Mouse (Mus musculus): ENCODE data around the gene Gprin3.
"Not testable (repeated sequence)": the region's sequence is repeated elsewhere in the genome, so short reads cannot be mapped to it uniquely, and the experiment has no call there.

The Gprin3 gene

DNA sequence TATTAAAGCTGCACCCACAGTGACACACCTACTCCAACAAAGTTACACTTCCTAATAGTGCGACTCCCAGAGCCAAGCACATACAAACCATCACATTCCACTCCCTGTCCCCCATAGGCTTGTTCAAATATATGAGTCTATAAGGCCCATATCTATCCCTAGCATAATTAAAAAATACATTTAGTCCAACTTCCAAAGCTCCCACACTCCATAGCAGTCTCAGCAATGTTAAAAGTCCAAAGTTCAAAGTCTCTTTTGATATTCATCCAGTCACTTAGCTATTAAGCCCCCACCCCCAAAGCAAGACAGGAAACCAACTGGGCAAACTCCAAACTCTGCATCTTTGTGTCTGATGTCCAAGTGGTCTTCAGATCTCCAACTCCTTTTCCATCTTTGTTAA lies 84.9 kb downstream of the Gprin3 start:
- DNase-seq = no peak

DNA sequence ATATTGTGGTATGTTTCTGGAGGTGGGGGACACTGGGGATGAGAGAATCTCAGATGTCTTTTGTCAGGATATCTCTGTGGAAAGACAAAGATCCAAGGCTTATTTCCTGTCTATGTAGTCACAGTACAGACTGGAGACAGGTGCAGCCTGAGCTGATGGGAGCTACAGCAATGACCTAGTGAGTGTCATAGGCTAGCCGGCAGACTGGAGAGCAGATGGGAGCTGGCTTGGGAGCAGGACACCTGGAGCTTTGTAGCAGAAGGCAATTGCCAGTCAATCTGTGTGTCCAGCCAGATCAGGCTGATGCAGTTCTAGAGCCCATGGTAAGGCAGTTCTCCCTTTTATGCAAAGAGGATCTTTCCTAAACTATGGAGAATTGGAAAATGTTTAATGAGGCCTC lies 97.8 kb downstream of the Gprin3 start:
- DNase-seq = no peak

DNA sequence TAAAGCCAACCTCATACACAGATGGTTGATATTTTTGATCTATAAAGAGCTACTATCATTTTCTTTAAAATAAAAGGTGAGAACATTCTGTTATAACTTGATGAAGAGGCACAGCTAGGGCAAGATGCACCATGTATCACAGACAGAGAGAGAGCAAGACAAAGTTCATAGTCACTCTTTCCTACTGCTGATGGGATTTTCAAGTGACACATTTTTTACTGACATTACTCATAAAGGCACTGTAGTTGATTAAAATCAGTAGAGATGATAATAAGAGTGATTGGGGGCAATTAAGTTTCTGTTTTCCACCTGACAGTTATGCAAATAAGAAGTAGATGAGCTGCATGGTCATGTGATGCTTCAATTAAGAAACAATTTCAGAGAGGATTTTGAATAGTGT lies 110.2 kb downstream of the Gprin3 start:
- DNase-seq = no peak

- DNase-seq = no peak
Measured at GRCm38 (mm10) chr6:59315090-59315489, 111.0 kb downstream of the Gprin3 start.

DNA sequence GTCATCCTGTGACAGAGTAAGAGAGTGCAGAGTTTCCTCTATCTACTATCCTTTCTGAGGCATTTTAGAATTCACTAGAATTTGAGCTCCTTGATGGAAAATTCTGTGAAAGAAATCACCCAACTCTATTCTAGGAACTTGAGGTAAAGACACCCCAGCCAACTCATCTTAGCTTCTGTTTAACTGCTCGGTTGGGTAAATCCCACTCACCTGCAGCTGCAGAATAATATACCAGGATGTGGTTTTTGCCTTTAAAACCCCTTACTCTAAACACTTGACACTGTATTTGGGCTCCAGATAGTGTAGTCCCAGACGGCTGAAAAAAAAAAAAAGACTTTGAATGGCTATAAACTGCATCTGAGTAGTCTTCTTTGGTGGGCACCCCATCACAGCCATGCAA lies 112.9 kb downstream of the Gprin3 start:
- DNase-seq = no peak

DNA sequence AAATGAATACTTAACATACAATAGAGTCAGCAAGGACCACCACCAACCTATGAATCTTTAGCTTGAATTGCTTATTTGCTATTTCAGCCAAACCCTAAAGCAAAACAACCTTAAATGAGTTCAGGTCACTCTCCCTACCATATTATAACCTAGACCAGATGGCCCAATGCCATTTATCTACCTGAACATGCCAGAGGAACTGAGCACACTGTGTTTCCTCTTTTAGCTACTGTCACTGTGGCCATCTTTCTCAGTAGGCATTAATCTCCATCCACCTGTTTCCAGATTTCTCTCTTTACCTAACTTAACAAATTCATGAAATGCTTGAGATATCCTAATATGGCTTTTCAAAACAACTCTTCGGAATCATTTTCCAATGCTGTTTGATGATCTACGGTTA lies 114.9 kb downstream of the Gprin3 start:
- DNase-seq = no peak

GRCm38 (mm10) chr6:59304235-59304942 lies 121.7 kb downstream of the Gprin3 start:
- DNase-seq = not testable (repeated sequence)

DNA sequence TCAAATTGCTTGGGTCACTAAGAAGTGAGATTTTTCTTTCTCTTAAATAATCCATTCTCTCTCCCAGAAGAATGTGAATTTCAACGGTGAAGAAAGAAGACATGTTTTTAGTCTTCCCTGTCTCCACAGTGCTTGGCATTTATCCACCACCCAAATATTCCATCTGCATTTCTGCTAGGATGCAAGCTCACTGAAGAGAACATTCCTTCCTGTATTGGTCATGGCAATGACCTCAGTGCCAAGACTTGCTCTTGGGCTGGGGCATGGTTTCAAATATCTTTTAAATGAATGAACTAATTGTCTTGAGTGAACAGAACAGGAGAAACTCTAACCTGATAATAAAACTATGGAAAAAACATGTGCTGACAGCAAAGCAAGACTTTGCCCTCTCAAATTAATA lies 123.1 kb downstream of the Gprin3 start:
- no peak for DNase-seq
